Mouse (Mus musculus) spleen, adult 10 weeks (tissue): ENCODE results near the gene Spata4. TPM values are rescaled to one million over a fixed set of nuclear protein-coding genes. Genes with fewer than 3 reads are reported as not detected.

Source experiments
- polyA plus RNA-seq: library from polyadenylated mRNA; stranded (reverse); fragments of 350-450 nt; fragmentation: Illumina TruSeq; extraction: RNeasy Lipid Tissue Mini Kit (QIAGEN cat#74804); gene quantifications from one replicate; pipeline ENCODE4 v1.2.3, GENCODE M21; 2015; ENCODE audit warnings: low replicate concordance; ENCODE audit not compliant: insufficient read depth

Gene Spata4
- polyA plus RNA-seq, result not detected

GRCm38 (mm10) chr8:54600671-54601251 is at the start of gene Spata4:
Gene Spata4 (plus strand): TSS chr8:54600781.

Other genes with a start within 250 kb of the Spata4 start
- gene Asb5, start 71.2 kb upstream of the Spata4 start, polyA plus RNA-seq, result 0.29 TPM
- 105 TPM for gene Spcs3, start 70.8 kb upstream of the Spata4 start, polyA plus RNA-seq